Mouse (Mus musculus) lung, postnatal 0 days (tissue): ENCODE results near the gene Rorb. TPM values are rescaled to one million over a fixed set of nuclear protein-coding genes. Genes with fewer than 3 reads are reported as not detected.

ENCODE experiments used
- ATAC-seq: fragments of 200-750 bp; cut with Nextera tagmentation; 2 replicates; pipeline ENCODE4 v1.8.0; 2017; ENCODE audit warnings: moderate library complexity
- DNase-seq: peaks from one replicate; pipeline ENCODE4 v3.0.0-alpha.2; 2016; ENCODE audit warnings: low spot score
- H3K27ac ChIP-seq: fragments of 300-500 bp; sonication (generic); 2 replicates; pipeline ENCODE4 v1.5.1; 2014; ENCODE audit warnings: antibody characterized with exemption, mild to moderate bottlenecking, low read length, mixed read lengths
- H3K27me3 ChIP-seq: fragments of 300-500 bp; sonication (generic); replicated peaks from 2 replicates; pipeline ENCODE4 v1.6.1; 2014; ENCODE audit warnings: low read length, mixed read lengths; ENCODE audit not compliant: insufficient read depth
- H3K36me3 ChIP-seq: fragments of 300-500 bp; sonication (generic); 2 replicates; pipeline ENCODE4 v1.6.1; 2014; ENCODE audit warnings: low read length, mixed read lengths; ENCODE audit not compliant: insufficient read depth
- H3K4me1 ChIP-seq: fragments of 300-500 bp; sonication (generic); 2 replicates; pipeline ENCODE4 v1.6.1; 2014; ENCODE audit warnings: antibody characterized with exemption, low read depth, low read length, mixed read lengths; ENCODE audit not compliant: insufficient read depth
- H3K4me2 ChIP-seq: fragments of 300-500 bp; sonication (generic); replicated peaks from 2 replicates; pipeline ENCODE4 v1.6.1; 2014; ENCODE audit warnings: low read depth, mild to moderate bottlenecking, low read length, moderate library complexity, mixed read lengths
- H3K4me3 ChIP-seq: fragments of 300-500 bp; sonication (generic); 2 replicates; pipeline ENCODE4 v1.5.1; 2014; ENCODE audit warnings: low read depth, low read length
- H3K9ac ChIP-seq: fragments of 300-500 bp; sonication (generic); replicated peaks from 2 replicates; pipeline ENCODE4 v1.6.1; 2014; ENCODE audit warnings: low read depth, mild to moderate bottlenecking
- H3K9me3 ChIP-seq: fragments of 300-500 bp; sonication (generic); 2 replicates; pipeline ENCODE4 v1.6.1; 2016; ENCODE audit warnings: low read length, mixed read lengths
- CTCF ChIP-seq: IDR thresholded peaks from 2 replicates; pipeline ENCODE4 v1.5.1; 2016; ENCODE audit warnings: antibody characterized with exemption, mild to moderate bottlenecking
- EP300 ChIP-seq: IDR thresholded peaks from 2 replicates; pipeline ENCODE4 v1.6.1; 2016; ENCODE audit warnings: antibody characterized with exemption, mild to moderate bottlenecking, control low read depth
- WGBS: fragments of 180-500 bp; shearing (Covaris S2); extraction: QIAGEN DNeasy Blood & Tissue Kit; methylation state at CpG from one replicate; pipeline ENCODE4 v1.1.7; 2014; 5-methylcytosine and 5-hydroxymethylcytosine counted together
- polyA plus RNA-seq: library from polyadenylated mRNA; unstranded; fragments of >200 nt; fragmentation: Nextera tagmentation; extraction: Ambion mirVana; gene quantifications from 2 replicates; pipeline ENCODE4 v1.2.1, GENCODE M21; 2015

Gene Rorb
- polyA plus RNA-seq, 1 experiment from 2014 or later = 0.14 TPM

- 60% methylated on average over 6 of the region's 6 CpGs for WGBS
- Histone ChIP-seq H3K9ac (no peak overlapping the region), H3K27me3 (no peaks in the 10 kb centered on the region), H3K4me2 (no peak overlapping the region), H3K36me3 (no peaks in the 10 kb centered on the region), H3K27ac (no peak overlapping the region), H3K4me1 (no peaks in the 10 kb centered on the region), H3K9me3 (no peaks in the 10 kb centered on the region), H3K4me3 (no peak overlapping the region)
- ATAC-seq (no peak), DNase-seq (no peak)
- TF ChIP-seq CTCF (no peak), EP300 (no peak)
These were observed 13.8 kb downstream of the Rorb start for GRCm38 (mm10) chr19:19097149-19097548.

DNA sequence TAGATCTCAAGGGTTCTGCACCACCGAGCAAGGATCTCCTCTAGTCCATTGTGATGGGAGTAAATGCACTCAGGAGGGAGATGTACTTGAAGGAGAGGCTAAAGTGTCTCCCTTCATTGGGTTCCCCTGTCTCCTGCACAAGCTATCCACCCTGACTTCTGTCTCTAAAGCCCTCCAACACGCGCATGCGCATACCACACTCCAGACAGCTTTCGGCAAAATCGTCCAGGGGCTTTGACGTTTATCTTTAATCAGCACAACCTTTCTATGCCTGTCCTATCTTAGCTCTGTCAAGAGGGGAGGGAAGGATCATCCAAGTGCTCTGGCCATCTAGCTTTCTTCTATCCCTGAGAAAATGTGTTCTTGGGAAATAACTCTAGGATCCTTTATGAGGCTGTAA lies 21.6 kb downstream of the Rorb start:
- H3K4me3 ChIP-seq = no peak overlapping the region
- H3K36me3 ChIP-seq = no peaks in the 10 kb centered on the region
- H3K27ac ChIP-seq = no peak overlapping the region
- WGBS = 85% methylated on average over 7 of the region's 7 CpGs
- no peak for TF ChIP-seq EP300
- TF ChIP-seq CTCF = no peak
- H3K9me3 ChIP-seq = no peaks in the 10 kb centered on the region
- DNase-seq (no peak), ATAC-seq (no peak)
- H3K9ac ChIP-seq = no peak overlapping the region
- H3K4me2 ChIP-seq = no peak overlapping the region
- H3K4me1 ChIP-seq = no peaks in the 10 kb centered on the region
- no peaks in the 10 kb centered on the region for H3K27me3 ChIP-seq

- Histone ChIP-seq H3K4me3 (no peak overlapping the region), H3K9ac (no peak overlapping the region), H3K36me3 (no peaks in the 10 kb centered on the region), H3K4me2 (no peak overlapping the region), H3K27ac (no peak overlapping the region), H3K9me3 (no peaks in the 10 kb centered on the region), H3K4me1 (no peaks in the 10 kb centered on the region), H3K27me3 (no peaks in the 10 kb centered on the region)
- DNase-seq = no peak
- WGBS = 54% methylated on average over 8 of the region's 8 CpGs
- TF ChIP-seq EP300 (no peak), CTCF (no peak)
- ATAC-seq = no peak
These were observed 33.1 kb downstream of the Rorb start for GRCm38 (mm10) chr19:19077880-19078279.

- Histone ChIP-seq H3K9me3 (no peaks in the 10 kb centered on the region), H3K36me3 (no peaks in the 10 kb centered on the region), H3K4me1 (no peaks in the 10 kb centered on the region), H3K27ac (no peak overlapping the region), H3K4me3 (no peak overlapping the region), H3K9ac (no peak overlapping the region), H3K27me3 (no peaks in the 10 kb centered on the region), H3K4me2 (no peak overlapping the region)
- WGBS = 77% methylated on average over 6 of the region's 6 CpGs
- ATAC-seq = no peak
- TF ChIP-seq EP300 (no peak), CTCF (no peak)
- DNase-seq = no peak
These were observed 36.2 kb downstream of the Rorb start for GRCm38 (mm10) chr19:19074756-19075155.

DNA sequence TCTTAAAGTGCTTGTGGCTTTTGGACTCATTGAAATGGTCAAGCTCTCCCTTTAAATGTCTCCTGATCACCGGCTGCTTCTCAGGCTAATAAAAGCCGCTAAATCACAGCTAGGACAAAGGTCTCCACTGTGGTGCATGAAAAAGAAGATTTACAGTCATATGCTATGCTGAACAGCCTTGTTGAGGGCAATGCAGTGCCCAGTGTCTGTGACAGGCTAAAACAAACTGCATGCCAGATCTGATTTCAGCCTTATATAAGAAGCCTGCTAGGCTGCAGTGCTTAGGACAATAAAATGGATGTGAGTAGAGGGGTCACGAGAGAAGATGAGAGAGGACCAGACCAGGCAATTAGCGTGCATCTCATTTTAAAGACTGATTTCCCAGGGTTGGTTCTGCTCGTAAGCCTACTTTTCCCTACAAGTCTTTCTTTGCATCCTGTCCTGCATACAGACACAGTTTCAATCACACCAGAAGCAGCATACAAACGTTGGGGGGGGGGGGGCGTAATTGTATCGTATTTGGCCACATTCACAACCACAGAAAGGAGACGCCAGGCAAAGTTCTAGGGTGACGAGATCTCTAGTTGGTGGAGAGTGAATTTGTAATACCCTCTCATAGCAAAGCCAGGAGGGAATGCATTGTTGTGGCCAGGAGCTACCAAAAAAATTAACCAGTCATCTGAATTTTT lies 52.1 kb downstream of the Rorb start:
- H3K4me3 ChIP-seq = no peak overlapping the region
- WGBS = 84% methylated on average over 10 of the region's 10 CpGs

DNA sequence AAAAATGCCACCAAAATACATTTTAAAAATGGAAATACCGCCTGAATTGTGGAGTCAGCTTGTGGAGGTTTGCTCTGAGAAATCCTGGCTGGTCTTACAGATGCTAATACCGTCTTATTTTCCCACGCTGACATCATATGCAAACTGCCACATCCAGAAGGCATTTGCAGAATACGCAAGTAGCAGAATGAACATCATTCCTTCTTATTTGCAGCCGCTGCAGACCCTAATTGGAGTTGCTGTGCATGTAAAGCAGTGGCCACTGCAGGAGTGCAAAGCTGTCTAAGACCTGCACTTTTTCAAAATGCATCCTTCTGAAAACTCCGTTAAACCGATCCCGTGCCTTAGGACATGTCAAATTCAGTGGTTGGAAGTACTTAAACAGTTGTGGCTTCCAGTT lies 52.8 kb downstream of the Rorb start:
- 84% methylated on average over 8 of the region's 8 CpGs for WGBS
- TF ChIP-seq EP300 (no peak), CTCF (no peak)
- no peak overlapping the region for H3K9ac ChIP-seq
- H3K9me3 ChIP-seq = no peaks in the 10 kb centered on the region
- H3K36me3 ChIP-seq = no peaks in the 10 kb centered on the region
- no peak overlapping the region for H3K27ac ChIP-seq
- DNase-seq (no peak), ATAC-seq (no peak)
- H3K4me2 ChIP-seq = no peak overlapping the region
- no peak overlapping the region for H3K4me3 ChIP-seq
- no peaks in the 10 kb centered on the region for H3K27me3 ChIP-seq
- H3K4me1 ChIP-seq = no peaks in the 10 kb centered on the region

More for the DNA sequence above, 52.1 kb downstream of the Rorb start:
- H3K36me3 ChIP-seq = no peaks in the 10 kb centered on the region
- no peak overlapping the region for H3K27ac ChIP-seq
- DNase-seq = no peak
- no peak for ATAC-seq
- H3K4me2 ChIP-seq = no peak overlapping the region
- H3K4me1 ChIP-seq = no peaks in the 10 kb centered on the region
- no peaks in the 10 kb centered on the region for H3K27me3 ChIP-seq
- H3K9me3 ChIP-seq = no peaks in the 10 kb centered on the region
- H3K9ac ChIP-seq = no peak overlapping the region
- TF ChIP-seq CTCF = no peak
- no peak for TF ChIP-seq EP300

DNA sequence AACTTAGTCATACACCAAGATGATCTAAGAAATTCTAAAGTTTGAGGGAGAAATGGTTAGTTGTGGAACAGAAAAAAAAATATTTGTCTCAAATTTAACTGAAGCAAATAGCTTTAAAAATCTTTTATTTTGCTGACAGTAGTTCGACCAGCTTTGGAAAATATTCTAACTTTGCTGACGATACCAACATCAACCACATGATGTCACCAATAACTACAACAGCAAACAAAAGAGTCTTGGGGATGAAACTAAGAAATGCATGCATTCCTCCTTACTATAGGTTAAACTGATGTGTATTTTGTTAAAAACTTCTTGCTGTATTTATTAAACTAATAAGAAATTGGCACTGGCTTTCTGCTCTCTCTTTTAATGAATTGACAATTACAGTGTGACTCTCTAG lies 67.9 kb downstream of the Rorb start:
- Histone ChIP-seq H3K4me3 (no peak overlapping the region), H3K27ac (no peak overlapping the region), H3K27me3 (no peaks in the 10 kb centered on the region), H3K4me2 (no peak overlapping the region), H3K9me3 (no peaks in the 10 kb centered on the region), H3K36me3 (no peaks in the 10 kb centered on the region), H3K4me1 (no peaks in the 10 kb centered on the region), H3K9ac (no peak overlapping the region)
- no peak for TF ChIP-seq EP300
- TF ChIP-seq CTCF = peak; percentile 47
- ATAC-seq (no peak), DNase-seq (peak; percentile 5)
- WGBS = 31% methylated on average over 2 of the region's 2 CpGs
